Mouse (Mus musculus): ENCODE data around the gene Ddx11. TPM values are rescaled to one million over a fixed set of nuclear protein-coding genes. Genes with fewer than 3 reads are reported as not detected.
A peak's percentile ranks its signal among the peaks of the same experiment; 100 is the strongest.

Gene Ddx11
- 23.0 and 23.8 TPM in 2 replicates for polyA plus RNA-seq (2015; fragmentation: Nextera tagmentation; extraction: Ambion mirVana)

DNA sequence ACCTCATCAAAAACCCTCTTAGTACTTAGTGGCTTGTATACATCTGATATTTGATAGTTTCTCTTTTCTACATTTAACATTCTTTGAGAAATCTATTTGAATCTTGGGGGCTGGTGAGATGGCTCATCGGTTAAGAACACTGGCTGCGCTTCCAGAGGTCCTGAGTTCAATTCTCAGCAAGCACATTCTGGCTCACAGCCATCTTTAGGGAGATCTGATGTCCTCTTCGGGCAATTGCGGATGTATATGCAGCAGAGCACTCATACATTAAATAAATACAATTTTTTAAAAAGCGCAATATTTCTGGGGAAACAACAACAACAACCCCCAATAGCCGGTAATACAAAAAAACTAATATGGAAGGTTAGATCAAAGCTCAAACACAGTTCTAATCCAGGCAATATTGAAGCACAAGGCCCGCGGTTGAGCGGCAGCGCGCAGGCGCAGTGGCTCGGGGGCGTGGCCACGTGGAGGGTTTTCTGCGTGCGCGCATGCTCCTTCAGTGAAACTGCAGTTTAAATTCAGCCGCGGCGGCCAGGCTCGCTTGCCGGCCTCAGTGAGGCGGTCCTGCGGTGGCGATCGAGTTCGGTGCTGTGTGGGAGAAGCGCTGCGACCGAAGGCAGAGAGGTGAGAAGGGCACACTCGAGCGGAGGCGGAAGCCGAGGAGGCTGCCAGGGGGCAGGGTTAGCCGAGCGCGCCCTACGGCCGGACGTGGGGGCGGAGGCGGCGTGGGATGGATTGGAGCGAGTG, at the start of gene Ddx11:
Gene Ddx11 (plus strand): TSS at position 455 of the 750 bp plus-strand sequence.
- H3K9me3 ChIP-seq = no peaks in the 10 kb centered on the region
- H3K4me1 ChIP-seq = peaks cover 18% of the 10 kb centered on the region
- H3K36me3 ChIP-seq = peaks cover 43% of the 10 kb centered on the region
- peak within 1 kb of the TSS; percentile 80 for H3K4me2 ChIP-seq
- peak; percentile 72 for ATAC-seq (ENCODE audit: insufficient number of reproducible peaks, insufficient read depth, low FRiP score, low TSS enrichment, low read depth)
- no peaks in the 10 kb centered on the region for H3K27me3 ChIP-seq
- H3K9ac ChIP-seq = peak within 1 kb of the TSS; percentile 86
- peak within 1 kb of the TSS; percentile 78 for H3K27ac ChIP-seq
- WGBS = 6% methylated on average over 45 of the region's 45 CpGs
- H3K4me3 ChIP-seq = peak within 1 kb of the TSS; percentile 86

DNA sequence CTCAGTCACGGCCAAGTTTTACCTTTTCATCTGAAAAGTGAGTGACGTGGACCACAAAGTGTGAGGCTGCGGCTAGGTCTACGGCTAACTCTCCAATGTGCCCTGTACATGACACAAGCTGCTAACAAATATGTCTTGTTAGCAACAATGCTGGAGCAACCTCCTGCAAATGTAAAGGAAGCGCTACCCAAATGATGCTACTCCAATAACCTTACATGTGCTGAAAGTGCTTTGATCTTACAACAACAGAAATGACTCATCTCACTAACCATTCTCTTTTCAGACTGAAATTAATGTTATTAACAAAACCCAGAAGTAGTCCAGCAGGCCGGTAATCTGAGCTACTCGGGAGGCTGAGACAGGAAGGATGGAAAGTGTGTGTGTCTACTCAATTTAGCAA, 49.3 kb upstream of the Ddx11 start:
- peaks cover 30% of the 10 kb centered on the region for H3K4me1 ChIP-seq
- no peak overlapping the region for H3K27ac ChIP-seq
- H3K4me2 ChIP-seq = no peak overlapping the region
- no peaks in the 10 kb centered on the region for H3K27me3 ChIP-seq
- H3K36me3 ChIP-seq = no peaks in the 10 kb centered on the region
- WGBS = 85% methylated on average over 7 of the region's 7 CpGs
- H3K9ac ChIP-seq = no peak overlapping the region
- ATAC-seq (ENCODE audit: insufficient number of reproducible peaks, insufficient read depth, low FRiP score, low TSS enrichment, low read depth) = no peak
- no peaks in the 10 kb centered on the region for H3K9me3 ChIP-seq
- no peak overlapping the region for H3K4me3 ChIP-seq

DNA sequence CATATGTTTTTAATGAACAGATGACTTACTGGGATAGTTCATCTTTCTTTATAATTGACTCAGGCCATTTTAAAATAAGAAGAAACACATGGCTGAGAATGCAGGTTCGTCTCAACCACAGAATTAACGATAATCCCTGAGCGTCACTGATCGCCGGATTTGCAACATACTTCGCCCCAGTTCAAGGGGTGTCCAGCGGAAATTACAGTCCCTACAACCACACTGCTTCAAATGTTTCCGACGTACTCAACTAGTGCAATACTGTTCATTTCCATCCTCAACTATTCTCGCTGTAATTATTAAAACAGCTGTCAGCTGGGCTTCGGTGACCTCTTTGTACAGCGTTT, 47.5 kb upstream of the Ddx11 start:
- Histone ChIP-seq H3K9ac (peak overlapping the region; percentile 85), H3K36me3 (peaks cover 15% of the 10 kb centered on the region), H3K9me3 (no peaks in the 10 kb centered on the region), H3K4me1 (peaks cover 30% of the 10 kb centered on the region), H3K27me3 (no peaks in the 10 kb centered on the region), H3K27ac (peak overlapping the region; percentile 93; the same call in 1 of the 2 replicates), H3K4me2 (peak overlapping the region; percentile 73), H3K4me3 (peak overlapping the region; percentile 96)
- WGBS = 2% methylated on average over 12 of the region's 12 CpGs
- no peak for ATAC-seq (ENCODE audit: insufficient number of reproducible peaks, insufficient read depth, low FRiP score, low TSS enrichment, low read depth)

DNA sequence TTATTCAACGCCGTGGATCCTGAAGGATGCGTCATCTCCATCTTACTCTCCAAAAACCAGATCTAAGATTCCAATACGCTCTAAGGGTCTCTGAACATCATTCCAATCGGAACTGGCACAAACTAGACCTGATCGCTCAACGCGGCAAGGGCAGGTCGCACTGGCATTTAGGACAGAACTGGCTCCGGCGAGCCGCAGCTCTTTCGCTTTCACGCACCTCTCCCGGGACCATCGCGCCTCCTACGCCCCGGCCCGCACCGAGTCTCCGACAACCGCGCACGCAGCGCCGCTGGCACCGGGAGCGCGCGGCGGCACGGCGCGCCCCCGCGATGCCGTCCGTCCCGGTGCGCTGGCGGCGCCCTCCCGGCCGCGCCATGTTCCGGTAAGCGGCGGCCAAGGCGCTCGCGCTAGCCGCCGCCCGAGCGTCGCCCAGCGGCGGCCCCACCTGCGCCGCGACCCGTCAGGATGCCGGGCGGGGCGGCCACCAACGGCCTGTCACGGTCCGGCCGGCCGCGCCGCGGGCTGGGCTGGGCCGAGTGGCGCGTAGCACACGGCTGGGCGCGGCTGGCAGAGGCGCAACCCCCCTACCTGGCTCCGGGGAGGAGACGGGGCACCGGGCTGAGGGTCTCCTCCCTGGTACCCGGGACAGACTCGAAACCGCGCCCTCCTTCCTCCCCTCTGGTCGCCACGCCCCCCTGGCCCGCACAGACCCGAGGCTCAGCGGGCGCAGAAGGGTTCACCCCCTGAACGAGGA, 47.0 kb upstream of the Ddx11 start:
- H3K27ac ChIP-seq = peak overlapping the region; percentile 93
- H3K4me1 ChIP-seq = peaks cover 30% of the 10 kb centered on the region
- no peaks in the 10 kb centered on the region for H3K9me3 ChIP-seq
- peak overlapping the region; percentile 85 for H3K9ac ChIP-seq
- peak overlapping the region; percentile 96 for H3K4me3 ChIP-seq
- WGBS = under 1% methylated on average over 81 of the region's 95 CpGs
- peak overlapping the region; percentile 73 for H3K4me2 ChIP-seq
- H3K27me3 ChIP-seq = no peaks in the 10 kb centered on the region
- peaks cover 20% of the 10 kb centered on the region for H3K36me3 ChIP-seq
- ATAC-seq (ENCODE audit: insufficient number of reproducible peaks, insufficient read depth, low FRiP score, low TSS enrichment, low read depth) = peak; percentile 88

DNA sequence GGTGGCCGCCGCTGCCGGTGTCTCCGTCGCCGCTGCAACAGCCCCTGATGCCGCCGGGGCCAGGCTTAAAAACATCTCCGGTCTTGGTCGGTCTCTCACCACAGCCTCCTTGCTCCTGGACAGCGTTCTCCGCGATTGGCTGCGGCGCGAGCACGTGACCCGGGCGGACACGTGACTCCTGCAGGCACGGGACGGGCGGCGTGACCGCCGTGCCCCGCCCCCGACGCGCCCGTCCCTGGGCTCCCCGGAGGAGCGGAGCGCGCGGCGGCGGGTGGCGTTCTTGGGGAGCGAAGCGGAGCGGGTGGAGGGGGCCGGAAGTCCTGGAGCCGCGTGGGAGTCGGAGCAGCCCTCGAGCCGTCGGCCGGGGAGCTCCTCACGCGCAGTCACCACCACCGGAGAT, 46.4 kb upstream of the Ddx11 start, which contains the start of gene Ankrd12:
Gene Ankrd12 (minus strand): TSS at position 156 of the 400 bp plus-strand sequence.
- Histone ChIP-seq H3K36me3 (peaks cover 26% of the 10 kb centered on the region), H3K9me3 (no peaks in the 10 kb centered on the region), H3K4me3 (peak within 1 kb of the TSS; percentile 96), H3K9ac (peak within 1 kb of the TSS; percentile 85), H3K4me2 (peak within 1 kb of the TSS; percentile 73), H3K4me1 (peaks cover 30% of the 10 kb centered on the region), H3K27me3 (no peaks in the 10 kb centered on the region), H3K27ac (peak within 1 kb of the TSS; percentile 93)
- peak; percentile 94 for ATAC-seq (ENCODE audit: insufficient number of reproducible peaks, insufficient read depth, low FRiP score, low TSS enrichment, low read depth)
- under 1% methylated on average over 53 of the region's 53 CpGs for WGBS

DNA sequence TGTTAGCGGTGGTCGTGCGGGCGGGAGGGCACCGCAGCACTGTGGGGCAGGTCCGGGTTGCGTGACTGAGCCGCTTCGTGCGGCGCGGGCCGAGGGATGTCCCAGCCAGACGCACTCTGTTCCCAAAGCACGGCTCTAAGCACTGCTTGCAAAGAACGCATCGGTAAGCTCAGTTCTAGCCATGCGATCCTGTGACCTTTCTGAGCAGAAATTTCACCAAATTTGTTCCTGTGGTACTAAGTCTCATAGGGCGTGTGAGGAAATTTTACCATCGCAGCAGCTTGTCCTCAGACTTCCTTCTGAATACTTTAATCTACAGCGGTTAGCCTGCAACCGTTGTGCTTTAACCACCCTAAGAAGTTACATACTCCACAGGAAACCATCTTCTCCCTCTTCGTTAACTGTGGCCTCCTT, 45.9 kb upstream of the Ddx11 start:
- under 1% methylated on average over 23 of the region's 23 CpGs for WGBS
- ATAC-seq (ENCODE audit: insufficient number of reproducible peaks, insufficient read depth, low FRiP score, low TSS enrichment, low read depth) = peak; percentile 39; the same call in 1 of the 2 replicates
- Histone ChIP-seq H3K9ac (peak overlapping the region; percentile 85), H3K27ac (peak overlapping the region; percentile 93), H3K4me2 (peak overlapping the region; percentile 73), H3K4me1 (peaks cover 30% of the 10 kb centered on the region), H3K36me3 (peaks cover 26% of the 10 kb centered on the region), H3K9me3 (no peaks in the 10 kb centered on the region), H3K27me3 (no peaks in the 10 kb centered on the region), H3K4me3 (peak overlapping the region; percentile 96)

DNA sequence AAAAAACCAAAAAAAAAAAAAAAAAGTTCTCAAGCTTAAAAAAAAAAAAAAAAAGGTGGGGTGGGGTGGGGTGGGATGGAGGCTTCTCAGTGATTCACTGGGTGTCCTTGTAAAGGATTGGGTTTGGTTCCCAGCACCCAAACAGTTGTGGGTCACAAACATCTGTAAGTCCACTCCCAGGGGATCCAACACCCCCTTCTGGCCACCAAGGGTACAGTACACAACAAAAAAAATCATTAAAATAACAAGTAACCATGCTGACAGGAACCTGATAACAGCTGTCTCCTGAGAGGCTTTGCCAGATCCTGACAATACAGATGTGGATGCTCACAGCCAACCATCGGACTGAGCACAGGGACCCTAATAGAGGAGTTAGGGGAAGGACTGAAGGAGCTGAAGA, 38.8 kb upstream of the Ddx11 start:
- no peak overlapping the region for H3K9ac ChIP-seq
- no peak for ATAC-seq (ENCODE audit: insufficient number of reproducible peaks, insufficient read depth, low FRiP score, low TSS enrichment, low read depth)
- H3K4me3 ChIP-seq = no peak overlapping the region
- H3K27me3 ChIP-seq = no peaks in the 10 kb centered on the region
- no peak overlapping the region for H3K27ac ChIP-seq
- peaks cover 58% of the 10 kb centered on the region for H3K36me3 ChIP-seq
- H3K9me3 ChIP-seq = no peaks in the 10 kb centered on the region
- no peaks in the 10 kb centered on the region for H3K4me1 ChIP-seq
- no peak overlapping the region for H3K4me2 ChIP-seq
- 63% methylated on average over 1 of the region's 1 CpGs for WGBS

DNA sequence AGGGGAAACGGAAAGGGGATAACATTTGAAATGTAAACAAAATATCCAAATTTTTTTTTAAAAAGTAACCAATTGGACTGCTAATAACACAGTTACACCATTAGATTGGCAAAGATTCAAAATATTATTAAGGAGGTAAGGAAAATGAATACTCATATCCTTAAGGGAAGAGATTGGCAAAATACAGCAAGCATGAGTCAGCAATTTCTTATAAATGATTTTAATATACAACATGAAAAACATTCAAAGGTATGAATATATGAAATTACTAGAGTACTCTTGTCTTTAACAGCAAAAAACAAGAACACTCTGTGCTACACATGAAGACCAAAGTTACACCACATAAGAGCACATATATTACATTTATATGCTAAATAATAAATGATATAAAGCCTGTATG, 38.3 kb upstream of the Ddx11 start:
- WGBS = 97% methylated on average over 1 of the region's 1 CpGs
- no peaks in the 10 kb centered on the region for H3K9me3 ChIP-seq
- peaks cover 57% of the 10 kb centered on the region for H3K36me3 ChIP-seq
- no peak overlapping the region for H3K9ac ChIP-seq
- H3K4me3 ChIP-seq = no peak overlapping the region
- no peak for ATAC-seq (ENCODE audit: insufficient number of reproducible peaks, insufficient read depth, low FRiP score, low TSS enrichment, low read depth)
- no peak overlapping the region for H3K4me2 ChIP-seq
- H3K27ac ChIP-seq = no peak overlapping the region
- H3K4me1 ChIP-seq = no peaks in the 10 kb centered on the region
- no peaks in the 10 kb centered on the region for H3K27me3 ChIP-seq

DNA sequence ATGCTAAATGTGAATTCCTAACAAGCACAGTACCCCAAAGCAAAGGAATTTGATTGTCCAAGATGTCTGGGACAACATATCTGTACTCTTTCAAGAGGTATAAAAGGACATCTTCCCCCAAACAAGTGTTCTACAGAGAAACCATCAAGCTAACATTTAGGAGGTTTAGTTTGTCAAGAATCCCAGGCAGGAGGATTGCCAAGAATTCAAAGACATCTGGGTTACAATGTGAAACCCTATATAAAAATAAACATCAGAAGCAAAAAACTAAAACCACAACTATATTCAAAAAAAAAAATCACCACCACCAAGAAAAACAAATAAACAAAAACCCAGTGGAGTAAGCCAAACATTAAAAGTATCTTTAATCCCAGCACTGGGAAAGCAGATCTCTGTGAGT, 33.1 kb upstream of the Ddx11 start:
- Histone ChIP-seq H3K27ac (no peak overlapping the region), H3K4me2 (no peak overlapping the region), H3K36me3 (peaks cover 48% of the 10 kb centered on the region), H3K4me3 (no peak overlapping the region), H3K9me3 (no peaks in the 10 kb centered on the region), H3K27me3 (no peaks in the 10 kb centered on the region), H3K4me1 (peaks cover 11% of the 10 kb centered on the region; the same call in 1 of the 2 replicates), H3K9ac (no peak overlapping the region)
- ATAC-seq (ENCODE audit: insufficient number of reproducible peaks, insufficient read depth, low FRiP score, low TSS enrichment, low read depth) = no peak

DNA sequence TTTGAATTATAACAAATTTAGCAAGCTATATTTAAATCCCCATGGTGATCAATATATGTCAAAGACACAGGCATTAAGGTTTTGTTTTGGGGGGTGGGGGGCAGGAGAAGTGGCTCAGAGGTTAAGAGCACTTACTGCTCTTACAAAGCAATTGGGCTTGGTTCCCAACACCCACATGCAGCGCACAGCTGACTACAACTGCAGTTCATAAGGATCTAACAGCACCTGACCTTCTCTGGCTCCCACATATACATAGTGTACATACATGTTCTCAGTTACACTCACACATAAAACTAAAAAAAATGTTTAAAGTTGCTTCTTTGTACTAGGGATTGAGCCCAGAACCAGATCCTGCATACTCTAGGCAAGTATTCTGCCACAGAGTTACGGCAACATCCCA, 31.9 kb upstream of the Ddx11 start:
- Histone ChIP-seq H3K4me2 (no peak overlapping the region), H3K27me3 (no peaks in the 10 kb centered on the region), H3K9me3 (no peaks in the 10 kb centered on the region), H3K36me3 (peaks cover 37% of the 10 kb centered on the region), H3K27ac (no peak overlapping the region), H3K4me3 (no peak overlapping the region), H3K4me1 (peaks cover 11% of the 10 kb centered on the region; the same call in 1 of the 2 replicates), H3K9ac (no peak overlapping the region)
- no peak for ATAC-seq (ENCODE audit: insufficient number of reproducible peaks, insufficient read depth, low FRiP score, low TSS enrichment, low read depth)
- 87% methylated on average over 2 of the region's 2 CpGs for WGBS

DNA sequence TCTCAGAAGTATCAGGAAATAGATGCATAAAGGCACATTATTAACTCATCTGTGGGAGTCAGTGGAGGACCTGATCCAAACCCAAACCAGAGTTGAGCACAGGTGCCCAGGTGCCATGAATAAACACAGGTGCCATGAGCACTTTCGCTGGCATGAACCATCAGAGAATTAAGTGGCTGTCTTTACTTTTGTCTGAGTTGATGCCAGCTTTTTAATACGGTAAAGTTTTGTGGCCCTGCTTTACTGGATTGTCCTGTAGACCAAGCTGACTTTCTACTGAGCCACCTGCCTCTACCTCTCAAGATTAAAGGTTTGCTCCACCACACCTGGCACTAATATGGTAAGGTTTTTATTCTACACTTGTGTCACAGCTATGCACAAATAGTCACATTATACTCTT, 31.3 kb upstream of the Ddx11 start:
- Histone ChIP-seq H3K27me3 (no peaks in the 10 kb centered on the region), H3K4me3 (no peak overlapping the region), H3K27ac (no peak overlapping the region), H3K4me2 (no peak overlapping the region), H3K9me3 (no peaks in the 10 kb centered on the region), H3K4me1 (peaks cover 11% of the 10 kb centered on the region; the same call in 1 of the 2 replicates), H3K9ac (no peak overlapping the region), H3K36me3 (peaks cover 32% of the 10 kb centered on the region)
- WGBS = 93% methylated on average over 2 of the region's 2 CpGs
- no peak for ATAC-seq (ENCODE audit: insufficient number of reproducible peaks, insufficient read depth, low FRiP score, low TSS enrichment, low read depth)

All from embryonic facial prominence, embryonic 13.5 days (tissue).